Mouse (Mus musculus): ENCODE data around the gene Pex6. TPM values are rescaled to one million over a fixed set of nuclear protein-coding genes. Genes with fewer than 3 reads are reported as not detected.

Pex6 gene
- 25.9 TPM for polyA plus RNA-seq (2014; fragmentation: Illumina TruSeq; extraction: RNeasy Lipid Tissue Mini Kit (QIAGEN cat#74804); ENCODE audit: insufficient read depth, low read depth, low replicate concordance)

GRCm38 (mm10) chr17:46710959-46711597 lies at the start of gene Pex6:
TSS of gene Pex6 (plus strand) at chr17:46711463.

GRCm38 (mm10) chr17:46673850-46674529 lies 37.3 kb upstream of the Pex6 start, which contains the start of gene Rrp36:
TSS of gene Rrp36 (minus strand) at chr17:46674352.

DNA sequence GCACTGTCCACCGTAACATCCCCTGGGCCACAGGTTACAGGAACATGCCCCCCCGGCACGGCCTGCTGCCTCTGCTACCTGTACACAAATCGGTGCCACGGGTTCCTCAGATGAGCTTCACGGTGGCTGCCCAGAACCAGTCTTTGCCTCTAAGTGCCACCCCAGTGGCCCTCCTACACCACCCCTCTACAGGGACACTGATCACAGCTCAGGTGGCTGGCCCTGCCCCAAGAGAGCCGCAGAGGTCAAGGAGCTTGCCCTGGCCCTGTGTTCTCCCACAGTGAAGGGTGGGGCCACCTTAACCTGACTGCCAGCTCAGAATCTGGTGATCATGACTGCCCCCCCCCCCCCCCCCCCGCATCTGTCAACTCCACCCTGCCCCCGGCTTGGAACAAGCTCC lies 32.8 kb upstream of the Pex6 start, which contains the start of gene Mea1:
Gene Mea1 (plus strand): TSS at position 378 of the 400 bp plus-strand sequence.

GRCm38 (mm10) chr17:46680760-46681373 lies 30.4 kb upstream of the Pex6 start, which contains the start of gene Klhdc3:
TSS of gene Klhdc3 (minus strand) at chr17:46680914.

GRCm38 (mm10) chr17:46704887-46705835 lies 6.1 kb upstream of the Pex6 start, which contains the start of gene Ppp2r5d:
TSS of gene Ppp2r5d (minus strand) at chr17:46705111.

GRCm38 (mm10) chr17:46728904-46729318 lies 17.6 kb downstream of the Pex6 start, which contains the start of gene Gnmt:
TSS of gene Gnmt (minus strand) at chr17:46729168.

DNA sequence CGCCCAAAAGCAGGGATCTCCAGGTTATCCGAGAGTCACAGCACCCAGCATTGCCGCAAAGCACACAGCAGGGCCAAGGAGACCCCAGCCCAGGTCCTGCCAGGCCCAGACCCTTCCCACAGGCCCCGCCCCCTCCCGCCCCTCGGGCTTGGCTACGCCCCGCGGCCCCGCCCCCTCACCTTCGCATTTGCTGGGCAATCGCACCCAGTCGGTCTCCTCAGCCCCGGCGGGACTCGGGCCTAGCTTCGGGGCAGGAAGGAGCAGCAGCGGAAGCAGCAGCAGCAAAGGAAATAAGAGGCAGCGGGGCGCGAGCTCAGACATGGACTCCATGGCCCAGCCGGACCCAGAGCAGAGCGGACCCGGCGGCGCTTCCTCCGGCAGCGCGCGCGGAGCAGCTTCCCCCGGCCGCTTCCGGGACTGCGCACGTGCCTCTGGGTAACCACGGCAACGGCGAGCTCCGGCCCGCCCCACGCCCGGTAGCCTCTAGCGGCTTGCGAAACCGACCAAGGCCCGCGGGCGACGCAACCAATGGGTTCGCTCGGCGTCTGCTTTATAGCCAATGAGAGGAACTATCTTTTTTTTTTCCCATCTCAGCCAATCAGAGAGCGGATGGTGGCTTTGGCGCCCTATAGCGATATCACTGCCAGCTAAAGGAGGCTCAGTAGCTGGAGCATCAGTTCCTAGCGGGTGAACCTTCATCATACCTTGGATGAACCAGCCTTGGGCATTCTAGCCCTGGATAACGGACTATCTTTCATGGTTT lies 40.7 kb downstream of the Pex6 start, which contains the start of gene Cnpy3:
Gene Cnpy3 (minus strand): TSS at position 421 of the 763 bp plus-strand sequence.

DNA sequence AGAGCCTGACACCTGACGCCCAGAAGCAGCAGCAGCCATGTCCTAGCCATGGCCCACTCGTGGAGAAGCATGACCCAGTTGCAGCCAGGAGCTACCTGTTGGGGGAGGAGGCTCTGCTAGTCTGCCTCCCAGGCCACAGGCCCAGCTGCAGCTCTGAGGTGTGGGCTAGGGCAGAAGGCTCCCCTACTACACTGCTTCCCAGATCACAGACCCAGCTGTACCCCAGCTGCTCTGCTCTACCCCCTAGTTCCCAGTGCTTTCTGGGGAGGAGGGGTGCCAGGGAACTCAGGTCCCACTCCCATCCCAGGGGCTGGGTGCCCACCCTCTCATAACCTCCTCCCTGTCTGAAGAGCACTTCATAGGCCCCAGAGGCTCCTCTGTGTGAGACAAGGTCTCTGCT lies 52.3 kb downstream of the Pex6 start, which contains the start of gene Ptcra:
Gene Ptcra (minus strand): TSS at position 169 of the 400 bp plus-strand sequence.

DNA sequence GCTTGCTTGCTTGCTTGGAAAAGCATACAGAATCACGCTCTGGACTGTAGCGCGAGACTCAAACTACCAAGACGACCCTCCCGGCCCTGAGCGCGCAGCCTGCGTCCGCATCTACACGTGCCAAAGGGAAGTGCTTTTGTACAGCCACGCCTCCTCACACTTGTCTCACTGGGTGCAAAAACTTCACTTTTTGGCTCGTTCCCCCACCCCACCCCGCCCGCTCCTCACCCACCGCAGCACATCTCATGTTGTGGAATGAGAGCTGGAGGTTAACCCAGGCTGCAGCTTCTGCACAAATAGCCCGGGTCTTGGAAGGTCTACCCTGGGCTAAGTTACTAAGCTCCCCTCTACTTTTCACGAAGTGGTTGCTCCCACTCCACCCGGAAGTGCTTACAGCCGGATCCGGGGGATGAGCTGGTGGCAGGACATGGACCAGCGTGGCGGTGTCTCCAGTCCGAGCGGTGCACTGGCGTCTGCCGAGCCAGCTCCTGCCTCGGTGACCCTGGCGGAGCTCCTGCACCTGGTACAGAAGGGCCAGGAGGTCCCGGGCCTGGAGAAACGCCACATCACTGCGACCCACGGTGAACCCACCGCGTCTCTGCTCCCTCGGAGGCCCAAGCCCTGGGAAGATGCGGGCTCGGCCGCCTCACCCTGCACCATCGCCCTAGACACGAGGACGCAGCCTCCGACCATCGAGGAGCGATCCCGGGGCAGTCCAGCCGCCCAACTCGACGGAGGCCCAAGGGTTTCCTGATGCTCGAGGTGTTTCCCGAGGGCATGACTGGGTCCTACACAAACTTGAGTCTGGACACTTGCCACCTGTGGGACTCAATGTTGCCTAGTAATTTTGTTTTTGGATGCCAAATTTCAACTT lies 61.4 kb downstream of the Pex6 start, which contains the start of gene 2310039H08Rik:
Gene 2310039H08Rik (plus strand): TSS at position 232 of the 874 bp plus-strand sequence.

Other genes starting within 250 kb of the Pex6 start
- not detected for gene Ttbk1, start 223.8 kb upstream of the Pex6 start, polyA plus RNA-seq (2014; fragmentation: Illumina TruSeq; extraction: RNeasy Lipid Tissue Mini Kit (QIAGEN cat#74804); ENCODE audit: insufficient read depth, low read depth, low replicate concordance)
- gene Dnph1, start 214.8 kb upstream of the Pex6 start, polyA plus RNA-seq (2014; fragmentation: Illumina TruSeq; extraction: RNeasy Lipid Tissue Mini Kit (QIAGEN cat#74804); ENCODE audit: insufficient read depth, low read depth, low replicate concordance) = 1.7 TPM
- 9.1 TPM for gene Cul9, start 165.1 kb upstream of the Pex6 start, polyA plus RNA-seq (2014; fragmentation: Illumina TruSeq; extraction: RNeasy Lipid Tissue Mini Kit (QIAGEN cat#74804); ENCODE audit: insufficient read depth, low read depth, low replicate concordance)
- 28.1 TPM for gene Srf, start 155.3 kb upstream of the Pex6 start, polyA plus RNA-seq (2014; fragmentation: Illumina TruSeq; extraction: RNeasy Lipid Tissue Mini Kit (QIAGEN cat#74804); ENCODE audit: insufficient read depth, low read depth, low replicate concordance)
- 21.3 TPM for gene Ptk7, start 82.0 kb upstream of the Pex6 start, polyA plus RNA-seq (2014; fragmentation: Illumina TruSeq; extraction: RNeasy Lipid Tissue Mini Kit (QIAGEN cat#74804); ENCODE audit: insufficient read depth, low read depth, low replicate concordance)
- 16.5 TPM for gene Klc4, start 65.4 kb upstream of the Pex6 start, polyA plus RNA-seq (2014; fragmentation: Illumina TruSeq; extraction: RNeasy Lipid Tissue Mini Kit (QIAGEN cat#74804); ENCODE audit: insufficient read depth, low read depth, low replicate concordance)
- gene Mrpl2, start 65.2 kb upstream of the Pex6 start, polyA plus RNA-seq (2014; fragmentation: Illumina TruSeq; extraction: RNeasy Lipid Tissue Mini Kit (QIAGEN cat#74804); ENCODE audit: insufficient read depth, low read depth, low replicate concordance) = 53.2 TPM
- 15.0 TPM for gene Cul7, start 61.1 kb upstream of the Pex6 start, polyA plus RNA-seq (2014; fragmentation: Illumina TruSeq; extraction: RNeasy Lipid Tissue Mini Kit (QIAGEN cat#74804); ENCODE audit: insufficient read depth, low read depth, low replicate concordance)
- gene Rrp36, start 37.1 kb upstream of the Pex6 start, polyA plus RNA-seq (2014; fragmentation: Illumina TruSeq; extraction: RNeasy Lipid Tissue Mini Kit (QIAGEN cat#74804); ENCODE audit: insufficient read depth, low read depth, low replicate concordance) = 22.9 TPM
- 106 TPM for gene Mea1, start 32.7 kb upstream of the Pex6 start, polyA plus RNA-seq (2014; fragmentation: Illumina TruSeq; extraction: RNeasy Lipid Tissue Mini Kit (QIAGEN cat#74804); ENCODE audit: insufficient read depth, low read depth, low replicate concordance)
- 33.7 TPM for gene Klhdc3, start 30.5 kb upstream of the Pex6 start, polyA plus RNA-seq (2014; fragmentation: Illumina TruSeq; extraction: RNeasy Lipid Tissue Mini Kit (QIAGEN cat#74804); ENCODE audit: insufficient read depth, low read depth, low replicate concordance)
- gene Ppp2r5d, start 6.4 kb upstream of the Pex6 start, polyA plus RNA-seq (2014; fragmentation: Illumina TruSeq; extraction: RNeasy Lipid Tissue Mini Kit (QIAGEN cat#74804); ENCODE audit: insufficient read depth, low read depth, low replicate concordance) = 21.6 TPM
- gene Gnmt, start 17.7 kb downstream of the Pex6 start, polyA plus RNA-seq (2014; fragmentation: Illumina TruSeq; extraction: RNeasy Lipid Tissue Mini Kit (QIAGEN cat#74804); ENCODE audit: insufficient read depth, low read depth, low replicate concordance) = 10.9 TPM
- gene Cnpy3, start 40.8 kb downstream of the Pex6 start, polyA plus RNA-seq (2014; fragmentation: Illumina TruSeq; extraction: RNeasy Lipid Tissue Mini Kit (QIAGEN cat#74804); ENCODE audit: insufficient read depth, low read depth, low replicate concordance) = 38.7 TPM
- not detected for gene Ptcra, start 52.2 kb downstream of the Pex6 start, polyA plus RNA-seq (2014; fragmentation: Illumina TruSeq; extraction: RNeasy Lipid Tissue Mini Kit (QIAGEN cat#74804); ENCODE audit: insufficient read depth, low read depth, low replicate concordance)
- gene 2310039H08Rik, start 61.2 kb downstream of the Pex6 start, polyA plus RNA-seq (2014; fragmentation: Illumina TruSeq; extraction: RNeasy Lipid Tissue Mini Kit (QIAGEN cat#74804); ENCODE audit: insufficient read depth, low read depth, low replicate concordance) = 25.5 TPM
- 48.3 TPM for gene Rpl7l1, start 71.2 kb downstream of the Pex6 start, polyA plus RNA-seq (2014; fragmentation: Illumina TruSeq; extraction: RNeasy Lipid Tissue Mini Kit (QIAGEN cat#74804); ENCODE audit: insufficient read depth, low read depth, low replicate concordance)
- gene Bicral, start 147.0 kb downstream of the Pex6 start, polyA plus RNA-seq (2014; fragmentation: Illumina TruSeq; extraction: RNeasy Lipid Tissue Mini Kit (QIAGEN cat#74804); ENCODE audit: insufficient read depth, low read depth, low replicate concordance) = 4.0 TPM
- gene Tbcc, start 179.2 kb downstream of the Pex6 start, polyA plus RNA-seq (2014; fragmentation: Illumina TruSeq; extraction: RNeasy Lipid Tissue Mini Kit (QIAGEN cat#74804); ENCODE audit: insufficient read depth, low read depth, low replicate concordance) = 21.2 TPM
- not detected for gene Prph2, start 199.0 kb downstream of the Pex6 start, polyA plus RNA-seq (2014; fragmentation: Illumina TruSeq; extraction: RNeasy Lipid Tissue Mini Kit (QIAGEN cat#74804); ENCODE audit: insufficient read depth, low read depth, low replicate concordance)